Mouse (Mus musculus) ovary, postnatal 36 days (tissue): Measurements from ENCODE around the gene Trim59.
"Not testable (repeated sequence)": the region's sequence is repeated elsewhere in the genome, so short reads cannot be mapped to it uniquely, and the experiment has no call there.

Experiments
- DNase-seq: peaks from one replicate; pipeline ENCODE4 v3.0.0; 2022; ENCODE audit warnings: low spot score, mixed read lengths

Gene Trim59

DNA sequence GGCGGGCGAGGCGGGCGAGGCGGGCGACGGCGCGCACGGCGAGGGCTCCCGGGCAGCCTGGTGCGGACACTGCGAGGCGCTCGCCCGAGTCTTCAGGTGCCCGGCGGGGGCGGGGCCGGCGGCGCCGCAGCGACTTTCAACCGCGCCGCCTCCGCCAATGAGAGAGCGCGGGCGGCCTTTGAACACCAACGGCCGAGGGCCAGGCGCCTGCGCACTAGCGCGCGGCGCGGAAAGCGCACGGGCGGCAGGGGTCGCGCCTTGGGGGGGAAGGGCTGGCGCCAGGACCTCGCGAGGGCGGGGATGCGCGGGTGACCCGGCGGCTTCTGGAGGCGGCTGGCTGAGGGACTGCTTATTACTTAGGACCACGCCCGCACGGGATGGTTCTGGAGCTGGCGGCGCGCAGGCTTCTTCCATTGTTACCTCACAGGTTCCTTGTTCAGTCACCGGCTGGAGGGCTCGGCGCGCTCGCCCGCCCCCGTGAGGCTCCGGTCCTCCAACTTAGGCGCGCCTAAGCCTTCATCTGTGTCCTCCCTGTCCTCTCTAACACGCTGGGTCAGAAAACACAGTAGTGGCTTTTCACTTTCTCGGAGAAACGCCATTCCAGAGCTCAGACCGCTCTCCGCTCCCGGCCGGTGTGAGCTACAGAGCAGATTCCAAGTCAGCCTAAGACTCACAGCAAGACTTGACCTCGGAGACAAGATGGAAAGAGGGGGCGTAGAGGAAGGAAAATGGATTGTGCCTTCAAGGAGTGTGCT lies at the start of gene Trim59:
Gene Trim59, minus strand, starts transcription at position 111 of the 755 bp plus-strand sequence.
- DNase-seq = peak; percentile 94

DNA sequence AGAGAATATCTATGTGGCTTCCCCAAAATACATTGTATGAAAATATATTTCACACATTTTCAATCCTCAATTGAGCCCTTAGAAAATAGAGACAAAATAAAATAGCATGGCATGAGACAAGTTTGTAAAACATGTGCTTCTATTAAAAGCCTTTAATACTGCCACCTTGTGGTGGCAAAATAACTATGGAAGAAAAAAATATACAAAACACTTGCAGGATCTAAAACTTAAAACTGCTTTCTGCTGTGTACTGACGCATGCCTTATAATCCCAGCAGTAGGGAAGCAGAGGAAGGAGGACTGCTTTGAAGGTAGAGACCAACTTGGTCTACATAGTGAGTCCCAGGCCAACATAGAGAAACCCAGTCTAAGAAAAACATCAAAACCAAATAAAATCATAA lies 19.4 kb upstream of the Trim59 start:
- no peak for DNase-seq

DNA sequence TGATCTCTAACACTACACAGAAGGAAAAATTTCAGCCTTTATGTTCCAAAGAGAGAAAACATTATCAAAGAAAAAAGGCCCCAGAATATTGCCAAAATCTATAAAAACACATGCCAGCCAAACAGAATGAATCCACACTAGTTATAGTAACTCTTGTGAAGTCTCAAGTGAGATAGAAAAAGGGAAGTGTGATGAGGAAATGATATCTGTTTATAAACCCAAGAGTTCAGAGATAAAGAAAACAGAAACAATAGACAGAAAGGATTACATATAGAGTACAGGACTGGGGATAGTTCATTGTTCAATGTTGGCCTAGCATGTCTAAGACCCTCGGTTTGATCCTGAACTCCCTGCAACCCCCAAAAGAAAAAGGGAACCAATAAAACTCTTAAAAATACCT lies 18.2 kb upstream of the Trim59 start:
- no peak for DNase-seq

DNA sequence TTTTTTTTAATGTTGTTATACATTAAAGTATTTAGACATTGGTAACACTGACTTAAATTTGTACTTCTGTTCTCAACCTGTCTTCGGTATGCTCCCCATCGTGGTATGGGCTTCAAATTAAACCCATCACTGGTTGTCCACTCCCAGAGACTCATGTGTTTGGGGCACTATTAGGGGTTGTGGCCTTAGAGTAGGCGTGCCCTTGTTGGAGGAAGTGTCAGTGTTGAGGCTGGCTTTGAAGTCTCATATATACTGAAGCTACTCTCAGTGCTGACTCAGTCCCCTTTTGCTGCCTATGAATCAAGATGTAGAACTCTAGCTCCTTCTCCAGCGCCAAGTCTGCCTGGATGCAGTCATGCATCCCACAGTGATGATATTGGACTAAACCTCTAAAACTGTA lies 16.1 kb upstream of the Trim59 start:
- no peak for DNase-seq

DNA sequence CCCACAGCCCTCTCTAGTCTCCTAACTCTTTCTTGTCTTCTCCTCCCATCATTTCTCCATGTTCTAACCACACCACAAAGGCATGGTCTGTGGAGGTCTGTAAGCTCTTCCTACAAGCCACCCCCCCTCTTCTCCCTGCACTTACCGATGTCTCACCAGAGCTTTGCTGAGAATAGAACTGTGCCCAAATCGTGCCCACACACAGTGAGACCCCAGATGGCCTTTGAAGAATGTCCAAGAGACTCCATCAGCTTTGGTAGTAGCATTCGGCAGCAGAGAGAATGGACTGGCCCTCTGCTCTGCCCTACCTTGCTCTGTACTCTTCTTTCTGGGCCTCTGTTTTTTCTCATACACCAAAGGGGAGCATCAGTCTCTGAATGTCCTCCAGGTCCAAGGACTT lies 11.3 kb upstream of the Trim59 start:
- DNase-seq = no peak

DNA sequence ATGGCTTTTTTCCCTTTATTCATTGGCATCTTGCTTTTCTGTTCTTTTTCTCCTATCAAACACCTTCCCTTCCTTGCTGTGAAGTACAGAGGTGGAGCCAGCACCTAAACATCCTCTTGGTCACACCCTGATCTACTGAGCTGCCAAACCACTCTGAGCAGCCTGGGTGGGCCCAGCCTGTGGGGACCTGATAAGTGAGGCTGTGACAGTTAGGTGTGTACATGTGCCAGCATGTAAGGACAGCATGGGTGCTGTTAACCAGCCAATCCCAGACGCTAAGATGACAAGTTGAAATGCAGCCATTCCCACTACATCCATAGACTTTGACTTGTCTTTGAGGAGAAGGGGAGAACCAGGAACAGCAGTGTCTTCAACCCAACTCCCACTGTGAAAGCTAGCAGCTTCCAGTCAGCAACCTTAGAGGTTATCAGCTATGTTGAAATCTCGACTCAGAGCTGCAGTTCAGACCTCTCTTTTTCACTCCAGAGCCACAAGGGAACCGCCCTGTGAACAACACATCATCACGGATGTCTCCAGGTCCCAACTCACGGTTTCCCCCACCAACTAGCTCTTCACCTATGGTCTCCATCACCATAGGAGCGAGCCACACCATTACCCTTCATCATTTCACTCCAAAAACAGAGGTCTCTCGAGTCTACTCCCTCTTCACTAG lies 10.3 kb upstream of the Trim59 start:
- DNase-seq = no peak

DNA sequence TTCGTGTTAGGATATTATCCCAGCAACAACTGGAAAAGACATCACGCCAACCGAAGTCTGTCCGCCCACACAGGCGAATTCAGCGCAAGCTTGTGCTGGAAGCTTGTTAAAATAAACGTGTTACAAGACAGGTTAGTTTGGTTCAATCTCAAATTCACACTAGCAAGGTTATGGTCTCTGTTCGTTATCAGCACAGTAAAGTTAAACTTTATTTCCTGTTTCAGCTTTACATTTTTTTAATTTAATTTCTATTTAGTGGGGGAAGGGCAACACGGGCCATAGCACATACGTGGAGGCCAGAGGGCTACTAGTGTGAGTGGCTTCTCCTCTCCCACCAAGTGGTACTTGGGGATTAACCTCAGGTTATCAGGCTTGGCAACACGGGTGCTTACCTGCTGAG lies 7.3 kb upstream of the Trim59 start:
- DNase-seq = no peak

DNA sequence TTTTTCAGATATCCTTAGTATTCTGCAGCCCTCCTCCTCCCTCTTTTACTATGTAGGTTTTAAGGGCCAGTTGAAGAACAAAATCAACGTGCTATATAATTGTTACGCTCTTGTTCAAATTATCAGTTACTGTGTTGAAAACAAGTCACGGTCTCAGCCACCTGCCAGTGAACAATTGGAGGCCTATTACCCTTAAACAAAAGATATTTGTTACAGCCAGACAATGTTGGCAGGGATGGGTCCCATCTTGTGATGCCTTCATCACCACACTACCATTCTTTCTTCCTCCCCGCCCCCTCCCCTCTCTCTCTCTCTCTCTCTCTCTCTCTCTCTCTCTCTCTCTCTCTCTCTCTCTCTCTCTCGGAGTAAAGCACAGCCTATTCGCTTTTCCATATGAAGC lies 4.5 kb upstream of the Trim59 start:
- no peak for DNase-seq

DNA sequence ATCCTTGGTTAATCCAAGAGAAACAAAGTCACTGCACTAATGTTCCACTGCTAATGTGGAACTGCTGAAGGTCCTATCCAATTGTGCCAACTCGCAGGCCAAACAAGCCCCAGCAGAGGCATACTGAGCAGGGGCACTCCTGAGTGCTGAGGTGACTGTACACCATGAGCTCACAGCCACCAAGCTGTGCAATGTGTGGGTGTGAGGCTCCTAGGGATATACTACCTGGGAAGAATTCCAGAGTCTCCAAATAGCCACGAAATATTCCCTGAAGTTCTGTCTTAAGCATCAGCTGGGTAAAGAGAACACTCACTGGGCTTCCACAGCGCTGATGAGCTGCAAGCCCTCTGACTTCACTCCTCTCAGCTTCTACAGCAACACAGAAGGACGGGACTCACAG lies 3.1 kb upstream of the Trim59 start:
- DNase-seq = no peak

DNA sequence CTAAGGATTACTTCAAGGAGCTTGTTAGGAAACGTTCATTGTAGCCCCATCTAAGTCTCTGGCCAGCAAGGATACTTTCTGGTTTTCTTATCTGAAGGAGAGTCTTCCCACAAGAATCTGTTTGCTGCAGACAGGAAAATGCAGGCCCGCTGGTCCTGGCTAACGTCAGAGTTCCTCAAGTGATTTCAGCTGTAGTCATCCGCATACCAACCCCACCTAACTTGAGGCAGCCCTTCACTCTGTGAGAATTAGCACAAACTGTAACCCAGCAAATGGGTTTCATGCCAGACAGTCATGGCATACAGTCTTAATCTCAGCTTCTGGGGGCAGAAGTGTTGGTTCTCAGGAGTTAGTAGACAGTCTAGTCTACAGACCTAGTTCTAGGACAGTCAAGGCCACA lies 2.0 kb upstream of the Trim59 start:
- DNase-seq = no peak

DNA sequence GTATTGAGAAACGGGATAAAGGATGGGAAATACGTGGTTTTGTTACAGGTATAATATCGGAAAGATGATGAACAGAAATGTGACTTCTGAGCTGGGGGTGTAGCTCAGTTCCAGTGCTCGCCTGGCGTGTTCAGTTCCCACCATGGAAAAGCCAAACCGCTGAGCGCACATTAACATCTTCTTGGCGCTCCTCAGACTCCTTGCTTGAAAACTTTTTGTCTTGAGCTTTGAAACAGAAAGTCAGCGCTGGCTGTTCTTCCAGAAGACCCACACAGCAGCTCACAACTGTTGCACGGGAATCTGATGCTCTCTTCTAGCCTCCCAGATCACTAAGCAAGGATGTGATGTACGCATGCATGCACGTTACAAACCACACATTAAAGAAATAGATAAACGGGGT lies 1.2 kb upstream of the Trim59 start:
- no peak for DNase-seq

DNA sequence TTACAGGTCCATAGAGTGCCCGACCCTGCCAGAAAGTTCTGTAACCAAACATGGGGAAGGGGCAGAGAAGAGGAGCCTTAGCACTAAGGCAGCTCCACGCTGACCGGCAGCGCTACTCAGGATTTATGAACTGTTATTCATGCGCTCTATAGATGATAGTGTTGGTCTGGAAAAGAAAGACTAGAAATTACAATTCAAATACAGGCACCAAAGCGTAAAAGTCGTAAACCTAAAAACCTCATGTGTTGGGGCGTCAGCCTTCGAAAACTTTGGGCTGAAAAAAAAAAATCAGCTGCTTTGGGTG lies 797 bp upstream of the Trim59 start:
- DNase-seq = no peak

DNA sequence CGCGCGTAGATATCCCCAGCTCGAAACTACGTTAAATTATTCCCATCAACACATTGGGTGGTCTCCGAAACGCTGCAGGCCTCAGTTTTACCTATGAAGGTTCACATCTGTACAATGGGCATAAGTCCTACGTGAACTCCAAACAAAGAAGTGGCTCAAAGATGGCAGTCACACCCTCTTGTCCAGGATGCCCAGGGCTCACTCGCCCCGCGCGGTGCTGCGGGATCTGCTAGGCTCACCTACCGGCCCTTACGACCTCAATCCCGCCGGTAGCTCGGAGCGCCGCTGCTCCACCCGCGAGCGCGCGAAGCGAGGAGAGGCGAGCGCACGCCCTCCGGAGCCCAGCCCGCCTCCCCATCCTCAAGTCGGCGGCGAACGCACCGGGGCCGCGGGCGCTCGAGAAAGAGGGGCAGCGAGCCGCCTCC lies 376 bp downstream of the Trim59 start:
- no peak for DNase-seq

DNA sequence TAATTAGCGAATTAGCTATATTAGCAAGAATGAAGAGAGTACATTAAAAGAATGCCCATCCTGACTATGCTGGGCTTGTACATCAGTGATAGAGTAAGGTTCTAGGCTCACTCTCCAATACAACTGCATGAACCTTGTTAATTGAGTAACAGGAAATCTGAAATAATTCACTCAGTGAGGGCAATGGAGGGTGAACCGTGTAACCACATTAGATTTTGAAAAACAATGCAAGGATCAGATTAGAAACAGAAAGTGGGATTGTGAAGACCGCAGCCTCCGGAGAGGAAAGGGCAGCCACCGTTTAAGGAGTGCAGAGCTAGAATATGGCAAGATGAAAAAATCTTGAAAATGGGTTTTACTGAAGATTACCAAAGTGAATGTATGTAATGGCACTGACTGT lies 3.3 kb downstream of the Trim59 start:
- DNase-seq = no peak

DNA sequence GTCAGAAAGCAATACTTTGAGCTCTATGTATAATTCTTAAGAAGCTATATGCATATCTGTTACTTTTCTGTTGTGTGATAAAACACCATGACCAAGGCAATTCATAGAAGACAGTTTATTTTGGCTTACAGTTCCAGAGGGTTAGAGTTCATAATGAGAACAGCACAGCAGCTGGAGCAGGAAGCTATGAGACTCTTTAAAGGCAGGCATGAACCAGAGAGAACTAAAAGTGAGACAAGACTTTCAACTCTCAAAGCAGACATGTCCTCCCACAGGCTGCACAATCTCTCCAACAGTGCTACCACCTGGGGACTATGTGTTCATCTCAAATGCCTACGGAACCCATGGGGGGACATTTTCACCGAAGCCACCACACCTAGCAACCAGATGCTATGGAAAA lies 4.5 kb downstream of the Trim59 start:
- no peak for DNase-seq

DNA sequence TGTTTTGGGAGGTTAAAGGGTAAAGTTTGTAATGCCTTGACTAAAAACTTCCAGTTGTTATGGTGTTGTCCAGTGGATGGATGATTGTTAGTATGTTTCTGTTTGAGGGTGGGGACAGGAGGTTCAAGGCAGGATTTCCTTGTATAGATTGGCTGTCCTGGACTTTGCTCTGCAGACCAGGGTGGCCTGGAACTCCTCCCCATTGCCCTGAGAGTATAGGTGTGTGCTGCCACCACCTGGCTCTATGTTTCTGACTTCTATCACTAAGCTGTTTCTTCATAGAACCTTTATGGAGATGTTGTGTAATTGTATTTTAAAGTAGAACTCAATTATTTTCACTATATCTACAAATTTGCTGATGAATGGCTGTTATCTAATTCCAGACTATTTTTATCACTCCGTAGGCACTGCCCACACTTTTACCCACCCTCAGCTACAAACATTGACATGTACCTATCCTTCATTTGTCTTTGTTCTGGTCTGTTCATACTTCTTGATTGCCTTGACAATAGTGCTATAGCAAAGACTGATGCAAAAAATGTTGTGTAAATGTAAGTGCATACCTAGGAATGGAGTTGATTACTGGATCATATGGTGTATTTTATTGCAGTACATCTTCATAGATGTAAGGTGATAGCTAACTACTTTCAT lies 18.3 kb downstream of the Trim59 start:
- DNase-seq = no peak

DNA sequence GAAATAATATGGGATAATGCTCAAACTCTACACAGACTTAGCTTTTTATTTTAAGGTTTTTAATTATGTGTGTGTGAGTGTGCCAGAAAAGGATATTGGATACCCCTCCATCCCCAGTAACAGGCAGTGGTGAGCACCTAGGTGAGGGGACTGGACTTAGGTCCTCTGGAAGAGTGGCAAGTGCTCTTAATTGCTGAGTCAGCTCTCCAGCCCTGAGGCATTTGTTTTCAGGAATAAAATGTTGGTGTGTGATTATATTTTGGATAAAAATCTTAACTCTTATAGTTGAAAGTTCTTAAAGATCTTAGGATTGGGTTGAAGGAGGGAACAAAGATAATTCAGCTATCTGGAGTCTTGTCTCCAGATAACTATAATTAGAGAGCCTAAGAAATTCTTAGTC lies 23.8 kb downstream of the Trim59 start:
- DNase-seq = no peak

DNA sequence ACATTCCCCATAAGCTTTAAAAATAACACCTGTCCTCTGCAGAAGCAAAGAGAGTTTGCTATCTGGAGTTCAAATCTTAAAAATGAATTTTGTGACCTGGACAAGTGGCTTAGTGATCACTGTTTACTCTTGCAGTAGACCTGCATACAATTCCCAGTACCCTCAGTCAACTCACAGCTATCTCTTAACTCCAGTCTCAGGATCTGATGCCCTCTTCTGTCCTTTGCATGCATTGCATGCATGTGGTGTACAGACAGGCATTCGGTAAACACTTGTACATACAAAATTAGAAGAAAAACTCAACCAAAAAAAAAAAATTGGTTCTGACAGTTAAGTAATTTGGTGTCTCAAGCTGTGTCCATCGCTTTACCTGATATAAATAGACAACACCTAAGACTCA lies 24.3 kb downstream of the Trim59 start:
- no peak for DNase-seq

DNA sequence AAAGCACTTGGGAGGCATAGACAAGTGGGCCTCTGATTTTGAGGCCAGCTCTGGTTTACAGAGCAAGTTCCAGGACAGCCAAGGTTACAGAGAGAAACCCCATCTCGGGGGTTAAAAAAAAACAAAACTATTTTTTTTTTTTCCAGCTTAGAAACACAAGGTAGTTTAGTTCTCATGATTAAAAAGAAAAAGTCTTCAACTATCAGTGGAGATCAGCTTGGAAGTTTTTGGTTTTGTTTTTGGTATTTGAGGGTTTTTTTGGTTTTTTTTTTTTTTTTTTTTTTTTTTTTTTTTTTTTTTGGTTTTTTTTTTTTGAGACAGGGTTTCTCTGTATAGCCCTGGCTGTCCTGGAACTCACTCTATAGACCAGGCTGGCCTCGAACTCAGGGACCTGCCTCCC lies 25.9 kb downstream of the Trim59 start:
- DNase-seq = not testable (repeated sequence)

DNA sequence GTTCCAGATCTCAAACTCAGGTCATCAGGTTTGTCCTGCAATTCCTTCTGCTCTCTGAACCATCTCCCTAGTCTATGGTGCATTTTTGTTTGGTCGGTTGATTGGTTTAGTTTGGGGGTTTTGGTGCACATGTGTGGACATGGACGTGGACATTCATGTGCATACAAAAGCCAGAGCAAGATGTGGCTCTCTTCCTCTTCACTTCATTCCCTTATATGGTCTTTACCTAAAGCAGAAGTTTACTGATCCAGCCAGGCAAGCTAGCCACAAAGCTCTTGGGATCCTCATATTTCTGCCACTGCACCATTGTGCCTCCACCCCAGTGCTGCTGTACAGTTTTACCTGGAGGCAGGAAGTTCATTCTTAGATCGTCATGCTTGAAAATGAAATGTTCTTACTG lies 27.4 kb downstream of the Trim59 start:
- no peak for DNase-seq

DNA sequence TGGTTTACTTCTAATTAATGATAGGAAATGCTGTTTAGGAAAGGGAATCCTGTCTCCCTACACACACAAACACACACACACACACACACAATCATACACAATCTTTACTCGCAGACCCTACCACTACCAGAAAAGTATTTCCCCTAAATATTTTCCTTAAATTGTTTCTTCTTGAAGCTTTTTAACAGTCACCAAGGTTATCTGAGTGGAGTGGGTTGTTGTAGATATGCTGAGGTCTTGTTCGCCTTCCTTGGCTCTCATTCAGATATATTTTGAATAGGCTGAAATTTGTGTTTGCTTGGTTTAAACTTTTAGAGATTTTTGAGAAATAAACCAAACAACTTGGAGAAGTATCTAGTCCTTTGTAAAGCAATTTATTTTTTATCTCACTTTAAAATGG lies 35.7 kb downstream of the Trim59 start:
- DNase-seq = no peak

DNA sequence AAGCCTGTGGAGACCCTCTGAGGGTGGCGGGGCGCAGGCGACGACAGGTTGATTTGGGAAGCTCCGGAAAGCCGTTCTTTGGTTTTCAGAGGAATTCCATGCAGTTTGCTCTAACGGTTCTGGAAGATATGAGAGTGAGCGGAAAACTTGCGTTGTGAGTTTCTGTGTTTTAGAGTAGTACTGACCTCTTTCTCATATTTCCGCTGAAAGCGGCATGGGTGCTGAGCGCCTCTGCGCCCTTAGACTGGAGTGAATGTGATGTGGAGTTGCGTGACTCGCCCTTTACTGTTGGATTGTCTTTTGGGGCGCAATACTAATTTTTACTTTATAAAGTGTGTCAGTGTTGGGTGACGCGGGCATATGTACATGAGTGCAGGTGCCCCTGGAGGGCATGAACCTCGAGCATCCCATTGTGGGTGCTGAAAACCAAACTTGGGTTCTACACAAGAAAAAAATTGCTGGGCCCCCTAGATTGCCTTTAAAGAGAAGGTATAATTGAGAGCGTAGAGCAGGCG lies 38.3 kb downstream of the Trim59 start:
- DNase-seq = no peak
